Mouse (Mus musculus) adrenal gland, adult (tissue): ENCODE data around the gene Lhx4.

ENCODE experiments used
- DNase-seq, 2 experiments: peaks; one replicate each; pipeline ENCODE4 v3.0.0; 2022 to 2023; ENCODE audit warnings: low spot score in 1 of 2; ENCODE audit not compliant: inconsistent age in 2 of 2

Gene Lhx4

GRCm38 (mm10) chr1:155742411-155743363 is 8.8 kb downstream of the Lhx4 start:
- peak; percentile 18 to 55 for DNase-seq

DNA sequence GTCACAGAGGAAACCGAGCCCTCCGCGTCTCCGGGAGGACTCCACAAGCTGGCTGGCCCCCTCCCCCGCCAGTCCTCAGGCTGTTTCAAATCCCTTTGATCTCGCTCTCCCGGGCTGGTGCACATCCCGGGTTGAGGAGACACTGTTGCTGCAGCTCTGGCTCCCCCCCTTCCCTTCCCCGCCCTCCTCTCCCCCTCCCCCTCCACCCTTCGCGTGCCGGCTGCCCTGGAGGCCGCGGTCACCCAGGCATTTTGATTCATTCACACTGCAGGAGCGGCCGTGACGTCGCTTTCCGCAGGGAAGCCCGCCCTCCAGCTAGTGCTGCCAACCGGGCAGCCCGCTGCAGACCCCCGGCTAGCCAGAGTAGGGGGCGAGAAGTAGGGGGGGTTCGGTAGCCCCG is 9.5 kb downstream of the Lhx4 start:
- DNase-seq = peak; percentile 5 to 36

DNA sequence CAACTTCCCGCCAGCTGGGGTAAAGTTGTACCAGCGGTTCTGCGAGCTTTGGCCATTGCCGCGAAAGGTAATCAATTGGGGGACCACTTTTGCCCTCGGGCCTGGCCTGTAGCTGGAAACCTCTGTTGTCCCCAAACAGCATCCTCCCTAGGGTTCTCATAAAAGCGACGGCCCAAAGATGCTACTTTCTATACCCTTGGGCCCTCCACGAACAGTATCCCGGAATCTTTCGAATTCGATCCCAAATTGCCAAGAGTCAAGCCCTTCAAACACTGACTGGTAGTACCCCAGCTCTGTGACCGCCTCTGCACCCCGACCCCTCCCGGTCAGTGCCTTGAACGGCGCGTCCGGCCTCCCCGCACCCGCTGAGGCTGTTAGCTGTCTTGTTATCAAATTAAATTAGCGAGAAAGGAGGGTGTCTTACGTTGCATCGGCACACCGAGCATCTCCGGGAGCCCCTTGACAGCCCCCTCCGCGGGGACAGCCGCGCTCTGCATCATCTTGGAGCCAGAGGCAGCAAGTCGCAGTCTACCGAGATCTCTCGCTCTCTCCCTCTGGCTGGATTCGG is 10.0 kb downstream of the Lhx4 start:
- DNase-seq = no peak

- DNase-seq = peak; percentile 10 to 60
Observed at GRCm38 (mm10) chr1:155740622-155741377, 10.7 kb downstream of the Lhx4 start.

GRCm38 (mm10) chr1:155737809-155738383 is 13.6 kb downstream of the Lhx4 start:
- no peak for DNase-seq

- peak in 1 of 2 experiments; percentile 35 for DNase-seq
Observed at GRCm38 (mm10) chr1:155737017-155737808, 14.3 kb downstream of the Lhx4 start.

DNA sequence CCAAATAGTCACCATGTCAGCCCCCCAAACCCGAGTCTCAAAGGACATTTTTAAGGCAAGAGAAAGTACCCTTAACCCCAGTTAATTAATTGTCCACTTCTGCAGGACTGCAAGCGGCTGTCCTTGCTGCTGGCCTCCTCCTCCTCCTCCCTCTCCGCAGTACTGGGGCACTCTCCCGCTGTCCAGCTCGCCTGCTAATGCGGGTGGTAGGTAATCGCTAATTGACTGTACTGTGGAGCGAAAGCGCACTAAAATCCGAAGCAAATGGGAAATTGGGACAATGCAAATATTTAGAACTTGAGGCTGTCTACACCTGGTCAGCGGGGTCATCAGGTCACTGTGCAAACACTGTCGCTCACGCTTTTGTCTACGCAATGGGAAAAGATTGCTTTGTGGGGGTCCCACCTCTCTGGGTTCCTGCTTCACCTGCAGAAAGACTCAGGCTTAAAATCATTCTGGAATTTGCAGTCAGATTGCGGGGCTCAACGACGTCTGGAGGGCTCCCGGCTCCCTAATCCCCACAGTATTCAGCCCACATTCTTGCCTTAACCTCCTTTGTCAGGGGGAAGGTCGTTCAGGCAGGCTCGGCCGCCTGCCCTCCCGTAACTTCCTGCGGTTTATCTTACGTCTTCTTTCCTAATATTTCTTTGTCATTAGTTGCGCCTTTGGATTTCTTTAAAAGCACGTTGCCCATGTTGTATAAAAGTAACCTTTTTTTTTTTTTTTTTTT is 15.2 kb downstream of the Lhx4 start:
- no peak for DNase-seq

DNA sequence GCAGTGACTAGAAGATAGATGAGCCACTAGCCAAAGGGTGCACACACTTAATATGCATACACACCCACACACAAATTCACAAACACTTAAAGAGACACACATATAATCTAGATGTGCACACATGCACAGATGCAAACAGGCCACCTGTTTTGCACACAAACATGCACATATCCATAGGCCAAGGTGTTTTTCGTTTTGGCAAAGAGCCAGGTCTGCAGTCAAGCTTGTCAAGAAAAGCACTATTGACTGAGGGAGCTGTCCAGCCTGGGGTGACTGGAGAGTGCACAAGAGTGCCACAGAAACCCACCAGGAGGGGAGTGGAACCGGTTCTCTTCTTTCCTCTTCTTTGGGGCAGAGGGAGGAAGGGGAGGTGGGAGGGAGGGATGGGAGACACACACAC is 20.3 kb downstream of the Lhx4 start:
- no peak for DNase-seq

DNA sequence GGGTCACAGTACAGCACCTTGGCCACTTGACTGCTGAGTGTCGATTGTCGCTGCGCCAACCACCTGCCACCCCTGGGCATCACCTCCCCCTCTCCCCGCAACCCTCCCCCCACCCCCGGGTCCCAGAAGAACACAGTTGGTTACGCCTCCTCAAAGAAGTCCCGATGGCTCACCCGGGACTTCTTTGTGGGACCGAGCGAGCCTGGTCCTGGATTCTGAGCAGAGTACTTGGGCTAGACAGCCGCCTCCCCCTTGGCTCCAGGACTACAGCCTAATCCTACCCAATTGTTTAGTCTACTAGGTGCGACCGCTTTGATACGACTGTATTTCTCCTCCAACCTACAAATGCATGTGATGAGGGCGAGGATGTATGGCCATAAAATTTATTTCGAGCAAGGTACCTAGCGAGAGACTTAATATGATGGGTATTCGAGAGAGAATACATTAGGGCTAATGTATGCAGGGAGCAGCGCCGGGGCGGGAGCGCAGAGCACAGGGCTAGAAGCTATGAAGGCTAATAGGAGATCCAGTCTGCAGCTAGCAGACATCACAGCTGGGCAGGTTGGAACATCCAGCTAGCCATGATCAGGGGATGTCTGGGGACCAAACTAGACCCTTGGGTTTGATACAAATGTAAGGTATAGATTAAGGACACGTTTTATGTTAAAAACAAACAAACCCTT is 22.2 kb downstream of the Lhx4 start:
- DNase-seq = no peak

DNA sequence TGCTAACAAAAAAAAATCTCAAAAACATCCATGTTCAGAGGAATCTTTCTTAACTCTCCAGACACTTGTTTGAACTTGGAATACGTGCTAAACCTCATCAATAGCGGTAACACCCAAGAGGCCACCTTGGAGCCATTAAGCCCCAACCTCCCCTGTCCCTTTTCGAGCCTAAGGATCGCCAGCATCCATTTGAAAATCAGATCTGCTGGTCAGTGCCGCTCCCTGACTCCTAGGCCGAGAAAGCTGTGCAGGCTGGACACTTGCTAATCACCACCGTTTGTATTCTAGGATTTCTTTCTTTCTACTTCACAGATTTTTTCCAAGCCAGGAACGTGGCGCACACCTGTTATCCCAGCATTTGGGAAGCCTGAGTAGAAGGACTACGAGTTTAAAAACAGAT is 23.7 kb downstream of the Lhx4 start:
- DNase-seq = no peak

DNA sequence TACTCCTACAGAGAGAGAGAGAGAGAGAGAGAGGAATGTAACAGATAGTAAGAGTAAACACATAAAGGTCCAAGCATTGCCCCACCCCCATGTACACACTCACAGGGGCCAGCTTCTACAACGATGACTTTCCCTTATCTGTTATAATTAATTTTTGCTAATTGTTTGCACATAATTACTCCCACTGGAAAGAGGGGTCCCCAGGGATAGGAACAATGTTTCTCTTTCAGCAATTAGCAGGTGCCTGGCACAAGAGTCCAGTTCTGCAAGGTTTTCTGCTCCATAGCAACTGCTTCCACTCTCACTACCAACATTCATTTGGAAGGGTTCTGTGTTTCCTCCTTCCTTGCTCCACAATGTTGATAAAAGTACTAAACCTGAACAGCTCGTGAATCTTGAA is 25.6 kb downstream of the Lhx4 start:
- no peak for DNase-seq

GRCm38 (mm10) chr1:155724301-155724700 is 27.2 kb downstream of the Lhx4 start:
- DNase-seq = no peak

- DNase-seq = peak; percentile 26 to 61
Observed at GRCm38 (mm10) chr1:155722185-155722584, 29.3 kb downstream of the Lhx4 start.

- peak; percentile 21 to 66 for DNase-seq
Observed at GRCm38 (mm10) chr1:155721443-155721842, 30.0 kb downstream of the Lhx4 start.

- no peak for DNase-seq
Observed at GRCm38 (mm10) chr1:155720006-155720405, 31.5 kb downstream of the Lhx4 start.

- no peak for DNase-seq
Observed at GRCm38 (mm10) chr1:155718851-155719250, 32.6 kb downstream of the Lhx4 start.

- no peak for DNase-seq
Observed at GRCm38 (mm10) chr1:155717301-155717700, 34.2 kb downstream of the Lhx4 start.

GRCm38 (mm10) chr1:155715366-155715765 is 36.1 kb downstream of the Lhx4 start:
- no peak for DNase-seq

DNA sequence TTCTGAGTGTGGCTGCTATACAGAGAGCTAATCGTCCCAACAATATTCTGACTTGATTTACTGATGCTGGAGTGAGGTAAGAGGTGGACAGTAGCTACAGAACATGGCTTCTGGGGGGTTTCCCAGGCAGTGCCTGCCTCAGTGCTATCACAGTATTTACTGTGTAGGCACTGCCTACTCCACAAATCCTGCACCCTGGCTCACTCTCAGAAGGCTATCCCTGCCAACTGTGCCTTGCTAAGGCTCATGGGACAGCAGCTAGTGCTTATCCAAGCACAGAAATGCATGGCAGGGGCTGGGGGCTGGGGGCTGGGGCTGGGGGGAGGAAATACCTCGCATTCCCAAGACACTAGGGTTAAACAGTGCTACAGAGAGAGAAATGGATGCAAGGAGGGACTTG is 38.2 kb downstream of the Lhx4 start:
- no peak for DNase-seq
